Mouse (Mus musculus) heart, embryonic 15.5 days (tissue): Measurements from ENCODE around the gene Smarcd3. TPM values are rescaled to one million over a fixed set of nuclear protein-coding genes. Genes with fewer than 3 reads are reported as not detected.
"Not testable (repeated sequence)": the region's sequence is repeated elsewhere in the genome, so short reads cannot be mapped to it uniquely, and the experiment has no call there.

Experiments used
- ATAC-seq: fragments of 200-750 bp; cut with Nextera tagmentation; replicated peaks from 2 replicates; pipeline ENCODE4 v1.8.0; 2017; ENCODE audit warnings: low read depth, moderate TSS enrichment; ENCODE audit not compliant: insufficient number of reproducible peaks, insufficient read depth, low FRiP score
- H3K27ac ChIP-seq: fragments of 300-500 bp; sonication (generic); 2 replicates; pipeline ENCODE4 v1.5.1; 2015; ENCODE audit warnings: mild to moderate bottlenecking, inconsistent platforms
- H3K27me3 ChIP-seq: fragments of 300-500 bp; sonication (generic); 2 replicates; pipeline ENCODE4 v1.6.1; 2015; ENCODE audit warnings: inconsistent platforms
- H3K36me3 ChIP-seq: fragments of 300-500 bp; sonication (generic); 2 replicates; pipeline ENCODE4 v1.6.1; 2015; ENCODE audit warnings: mild to moderate bottlenecking, inconsistent platforms
- H3K4me1 ChIP-seq: fragments of 300-500 bp; sonication (generic); replicated peaks from 2 replicates; pipeline ENCODE4 v1.6.1; 2015; ENCODE audit warnings: inconsistent platforms
- H3K4me2 ChIP-seq: fragments of 300-500 bp; sonication (generic); 2 replicates; pipeline ENCODE4 v1.6.1; 2015; ENCODE audit warnings: inconsistent platforms, mild to moderate bottlenecking, moderate library complexity
- H3K4me3 ChIP-seq: fragments of 300-500 bp; sonication (generic); 2 replicates; pipeline ENCODE4 v1.5.1; 2015; ENCODE audit warnings: mild to moderate bottlenecking, inconsistent platforms
- H3K9ac ChIP-seq: fragments of 300-500 bp; sonication (generic); 2 replicates; pipeline ENCODE4 v1.6.1; 2015; ENCODE audit warnings: mild to moderate bottlenecking, inconsistent platforms
- H3K9me3 ChIP-seq: fragments of 300-500 bp; sonication (generic); replicated peaks from 2 replicates; pipeline ENCODE4 v1.6.1; 2016; ENCODE audit warnings: inconsistent platforms
- WGBS: fragments of 180-500 bp; shearing (Covaris S2); methylation state at CpG from one replicate; pipeline ENCODE4 v1.1.7; 2015; ENCODE audit warnings: mixed read lengths; 5-methylcytosine and 5-hydroxymethylcytosine counted together
- polyA plus RNA-seq: library from polyadenylated mRNA; unstranded; fragments of >200 nt; fragmentation: Nextera tagmentation; extraction: Ambion mirVana; gene quantifications from 2 replicates; pipeline ENCODE4 v1.2.1, GENCODE M21; 2015

Gene Smarcd3
- polyA plus RNA-seq, 1 experiment from 2014 or later = 50.9 TPM

- peaks cover 19% of the 10 kb centered on the region for H3K4me1 ChIP-seq
- H3K9me3 ChIP-seq = no peaks in the 10 kb centered on the region
- H3K27me3 ChIP-seq = no peaks in the 10 kb centered on the region
- no peak overlapping the region for H3K27ac ChIP-seq
- 10% methylated on average over 8 of the region's 8 CpGs for WGBS
- no peak for ATAC-seq
- peak overlapping the region; percentile 77 for H3K9ac ChIP-seq
- peaks cover 7% of the 10 kb centered on the region; the same call in 1 of the 2 replicates for H3K36me3 ChIP-seq
- peak overlapping the region; percentile 89 for H3K4me2 ChIP-seq
- peak overlapping the region; percentile 86 for H3K4me3 ChIP-seq
These were observed 38.1 kb downstream of the Smarcd3 start for GRCm38 (mm10) chr5:24586106-24586505.

DNA sequence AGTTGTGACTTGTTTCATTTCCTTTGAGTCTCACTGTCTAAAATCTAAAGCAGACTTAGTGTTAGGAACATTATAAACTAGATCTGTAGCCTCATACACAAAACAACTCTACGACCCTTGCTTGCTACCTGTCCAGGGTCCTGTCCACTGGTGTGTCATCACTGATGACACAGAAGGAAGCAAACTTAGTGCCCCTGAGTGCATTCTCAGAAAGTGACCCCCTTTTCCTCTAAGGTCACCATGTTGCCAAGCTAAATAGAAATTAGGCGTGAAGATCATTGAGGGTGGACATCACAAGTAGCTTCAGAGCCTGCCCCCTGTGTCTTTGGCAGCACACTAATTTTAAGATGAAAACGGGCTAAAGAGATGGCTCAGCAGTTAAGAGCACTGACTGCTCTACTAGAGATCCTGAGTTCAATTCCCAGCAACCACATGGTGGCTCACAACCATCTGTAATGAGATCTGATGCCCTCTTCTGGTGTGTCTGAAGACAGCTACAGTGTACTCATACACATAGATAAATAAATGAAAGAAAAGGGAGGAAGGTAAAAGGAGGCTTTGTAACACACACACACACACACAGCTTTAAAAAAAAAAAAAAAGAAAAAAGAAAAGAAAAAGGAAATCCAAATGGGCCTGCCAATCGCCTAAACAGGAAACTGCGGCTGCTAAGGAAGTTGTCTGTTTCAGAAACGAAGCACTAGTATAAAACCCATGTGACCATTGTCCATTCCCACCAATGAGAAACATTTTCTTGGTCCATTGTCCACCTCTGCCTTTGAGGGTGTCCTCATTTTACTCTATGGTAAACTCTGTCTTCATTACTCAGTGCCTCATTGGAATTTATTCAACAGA, 45.9 kb downstream of the Smarcd3 start:
- no peak for ATAC-seq
- Histone ChIP-seq H3K4me1 (peaks cover 14% of the 10 kb centered on the region), H3K9me3 (no peaks in the 10 kb centered on the region), H3K27me3 (no peaks in the 10 kb centered on the region), H3K4me2 (peak overlapping the region; percentile 84), H3K36me3 (peaks cover 20% of the 10 kb centered on the region), H3K4me3 (peak overlapping the region; percentile 85), H3K27ac (peak overlapping the region; percentile 83), H3K9ac (peak overlapping the region; percentile 40)
- 56% methylated on average over 6 of the region's 6 CpGs for WGBS

DNA sequence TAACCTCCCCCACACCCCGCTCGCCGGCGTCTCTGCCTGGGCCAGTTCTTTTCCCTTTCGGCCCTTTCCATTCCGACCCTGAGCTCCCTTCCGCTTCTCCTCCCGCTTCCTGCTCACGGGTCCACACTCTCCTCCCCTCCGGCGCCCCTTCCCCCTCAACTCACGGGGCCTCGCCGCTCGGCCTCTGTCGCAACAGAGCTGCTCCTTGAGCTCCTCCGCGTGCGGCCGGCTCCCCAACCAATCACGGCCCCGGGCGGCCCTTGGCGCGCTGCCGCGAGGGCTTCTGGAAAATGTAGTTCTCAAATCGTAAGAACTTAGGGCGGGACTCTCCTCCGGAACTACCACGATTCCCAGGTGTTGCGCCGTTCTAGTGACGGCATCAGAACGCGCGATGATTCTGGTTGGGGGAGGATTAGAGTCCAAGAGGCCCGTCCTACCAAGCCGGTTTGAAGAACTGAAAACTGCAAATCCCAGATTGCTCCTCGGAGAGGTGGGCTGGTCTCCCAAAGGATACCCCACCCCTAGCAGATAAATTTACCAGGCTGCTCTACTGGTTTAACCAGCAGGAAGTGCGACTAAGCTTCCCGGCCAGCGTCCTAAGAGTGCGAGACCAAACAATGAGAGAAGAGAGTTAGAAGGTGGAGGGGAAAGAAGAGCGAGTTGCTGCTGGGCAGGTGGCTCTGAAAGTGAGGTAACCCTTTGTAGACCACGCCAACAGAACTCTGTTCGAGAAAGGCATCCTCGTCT, 46.9 kb downstream of the Smarcd3 start, which contains the start of gene Abcf2:
Abcf2 (minus strand) TSS at position 285 of the 747 bp plus-strand sequence.
- H3K27me3 ChIP-seq = no peaks in the 10 kb centered on the region
- peak within 1 kb of the TSS; percentile 84 for H3K4me2 ChIP-seq
- peak within 1 kb of the TSS; percentile 85 for H3K4me3 ChIP-seq

DNA sequence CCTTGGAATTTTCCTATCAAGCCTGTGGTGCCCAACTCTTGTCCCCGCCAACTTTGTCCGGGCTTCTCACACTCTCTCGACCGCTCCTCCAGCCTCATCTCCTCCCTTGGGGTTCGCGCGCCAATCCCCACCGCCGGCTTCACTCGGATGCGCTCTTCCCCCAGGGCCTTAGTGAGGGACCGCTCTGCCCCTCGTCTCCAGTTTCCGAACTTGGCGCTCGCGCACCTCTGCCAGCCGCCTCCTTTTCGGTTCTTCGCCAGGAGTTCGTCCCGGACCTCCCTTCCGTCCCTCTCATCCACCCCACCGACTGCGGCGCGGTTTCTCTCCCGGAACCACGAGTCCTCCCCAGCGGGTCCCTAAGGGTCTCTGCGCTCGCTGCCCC, 47.4 kb downstream of the Smarcd3 start:
- H3K4me1 ChIP-seq = peaks cover 14% of the 10 kb centered on the region
- no peaks in the 10 kb centered on the region for H3K27me3 ChIP-seq
- ATAC-seq = peak; percentile 20; the same call in 1 of the 2 replicates
- peak overlapping the region; percentile 78 for H3K9ac ChIP-seq
- H3K4me2 ChIP-seq = peak overlapping the region; percentile 84
- peaks cover 36% of the 10 kb centered on the region for H3K36me3 ChIP-seq
- WGBS = under 1% methylated on average over 32 of the region's 32 CpGs
- peak overlapping the region; percentile 82 for H3K27ac ChIP-seq
- H3K9me3 ChIP-seq = no peaks in the 10 kb centered on the region
- H3K4me3 ChIP-seq = peak overlapping the region; percentile 85

More for the DNA sequence above, 46.9 kb downstream of the Smarcd3 start, which contains the start of gene Abcf2:
- no peaks in the 10 kb centered on the region for H3K9me3 ChIP-seq
- H3K36me3 ChIP-seq = peaks cover 30% of the 10 kb centered on the region
- peaks cover 14% of the 10 kb centered on the region for H3K4me1 ChIP-seq
- ATAC-seq = peak; percentile 97
- under 1% methylated on average over 48 of the region's 48 CpGs for WGBS
- H3K9ac ChIP-seq = peak within 1 kb of the TSS; percentile 78
- H3K27ac ChIP-seq = peak within 1 kb of the TSS; percentile 83

GRCm38 (mm10) chr5:24575948-24576347, 48.3 kb downstream of the Smarcd3 start:
- H3K4me3 ChIP-seq = peak overlapping the region; percentile 85

DNA sequence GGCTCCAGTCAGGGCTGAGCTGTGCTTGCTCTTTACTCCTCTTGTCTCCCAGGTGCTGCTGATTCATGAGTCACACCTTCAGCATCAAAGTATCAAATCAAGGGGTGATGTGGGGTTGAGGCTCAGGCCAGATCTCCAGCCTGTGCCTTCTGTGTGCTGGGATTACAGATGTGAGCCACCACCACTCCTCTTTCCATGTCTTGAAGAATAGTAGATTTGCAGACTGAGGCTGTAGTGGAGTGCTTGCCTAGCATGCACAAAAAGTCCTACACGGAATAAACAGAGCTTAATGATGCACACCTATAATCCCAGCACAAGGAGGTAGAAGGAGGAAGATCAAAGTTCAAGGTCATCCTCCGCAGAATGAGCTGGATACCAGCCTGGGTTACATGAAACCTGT, 67.5 kb downstream of the Smarcd3 start, which contains the start of gene 4931409K22Rik:
4931409K22Rik (minus strand) TSS at position 101 of the 400 bp plus-strand sequence.
- H3K36me3 ChIP-seq = no peaks in the 10 kb centered on the region
- peaks cover 15% of the 10 kb centered on the region; the same call in 1 of the 2 replicates for H3K27me3 ChIP-seq
- no peak for ATAC-seq
- H3K4me3 ChIP-seq = no peak within 1 kb of the TSS
- 0 out of 2 replicates have a peak, but pooled peaks cover 2% of the 10 kb centered on the region for H3K4me1 ChIP-seq
- no peak within 1 kb of the TSS for H3K4me2 ChIP-seq
- WGBS = 71% methylated on average over 2 of the region's 2 CpGs
- no peak within 1 kb of the TSS for H3K27ac ChIP-seq
- H3K9me3 ChIP-seq = no peaks in the 10 kb centered on the region
- no peak within 1 kb of the TSS for H3K9ac ChIP-seq

More at GRCm38 (mm10) chr5:24575948-24576347, 48.3 kb downstream of the Smarcd3 start:
- H3K4me2 ChIP-seq = peak overlapping the region; percentile 84
- WGBS = 81% methylated on average over 1 of the region's 1 CpGs
- H3K36me3 ChIP-seq = peaks cover 44% of the 10 kb centered on the region
- ATAC-seq = no peak
- H3K27ac ChIP-seq = no peak overlapping the region
- H3K27me3 ChIP-seq = no peaks in the 10 kb centered on the region
- H3K4me1 ChIP-seq = peaks cover 14% of the 10 kb centered on the region
- no peak overlapping the region for H3K9ac ChIP-seq
- no peaks in the 10 kb centered on the region for H3K9me3 ChIP-seq

- H3K27me3 ChIP-seq = peaks cover 21% of the 10 kb centered on the region; the same call in 1 of the 2 replicates
- not testable (repeated sequence) for H3K4me2 ChIP-seq, H3K36me3 ChIP-seq, H3K4me3 ChIP-seq, H3K27ac ChIP-seq, ATAC-seq, H3K9me3 ChIP-seq, H3K9ac ChIP-seq
- peaks cover 13% of the 10 kb centered on the region for H3K4me1 ChIP-seq
- 91% methylated on average over 7 of the region's 7 CpGs for WGBS
These were observed 68.9 kb downstream of the Smarcd3 start for GRCm38 (mm10) chr5:24555335-24555734.

- Histone ChIP-seq H3K4me3 (no peak overlapping the region), H3K27ac (no peak overlapping the region), H3K4me2 (no peak overlapping the region), H3K27me3 (peaks cover 34% of the 10 kb centered on the region), H3K4me1 (peaks cover 13% of the 10 kb centered on the region), H3K36me3 (no peaks in the 10 kb centered on the region), H3K9ac (no peak overlapping the region), H3K9me3 (no peaks in the 10 kb centered on the region)
- 51% methylated on average over 5 of the region's 5 CpGs for WGBS
- ATAC-seq = no peak
These were observed 70.5 kb downstream of the Smarcd3 start for GRCm38 (mm10) chr5:24553621-24554244.

DNA sequence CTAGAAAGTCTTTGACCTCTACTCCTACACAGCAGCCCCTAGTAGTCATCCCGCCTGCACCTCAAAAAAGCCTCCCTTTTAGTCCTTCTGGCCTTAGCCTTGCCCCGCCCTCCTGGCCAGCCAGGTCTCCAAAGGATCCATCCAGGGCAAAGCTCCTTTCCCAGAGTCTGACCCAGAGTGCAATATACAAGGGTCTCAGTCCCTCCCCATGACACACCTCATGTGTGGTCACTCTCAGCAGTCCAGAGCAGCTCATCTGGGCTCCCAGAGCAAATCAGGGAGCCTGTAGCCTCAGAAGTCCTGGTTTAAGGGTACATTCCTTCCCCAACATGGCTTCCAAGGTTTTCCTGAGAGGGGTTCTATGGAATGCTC, 72.9 kb downstream of the Smarcd3 start:
- H3K9me3 ChIP-seq = no peaks in the 10 kb centered on the region
- 0 out of 2 replicates have a peak overlapping the region, but pooled peaks have one; percentile 9 for H3K4me3 ChIP-seq
- no peak overlapping the region for H3K27ac ChIP-seq
- peaks cover 37% of the 10 kb centered on the region for H3K27me3 ChIP-seq
- 58% methylated on average over 2 of the region's 2 CpGs for WGBS
- H3K4me2 ChIP-seq = peak overlapping the region; percentile 48
- no peaks in the 10 kb centered on the region for H3K36me3 ChIP-seq
- no peak overlapping the region for H3K9ac ChIP-seq
- H3K4me1 ChIP-seq = peaks cover 13% of the 10 kb centered on the region
- no peak for ATAC-seq

DNA sequence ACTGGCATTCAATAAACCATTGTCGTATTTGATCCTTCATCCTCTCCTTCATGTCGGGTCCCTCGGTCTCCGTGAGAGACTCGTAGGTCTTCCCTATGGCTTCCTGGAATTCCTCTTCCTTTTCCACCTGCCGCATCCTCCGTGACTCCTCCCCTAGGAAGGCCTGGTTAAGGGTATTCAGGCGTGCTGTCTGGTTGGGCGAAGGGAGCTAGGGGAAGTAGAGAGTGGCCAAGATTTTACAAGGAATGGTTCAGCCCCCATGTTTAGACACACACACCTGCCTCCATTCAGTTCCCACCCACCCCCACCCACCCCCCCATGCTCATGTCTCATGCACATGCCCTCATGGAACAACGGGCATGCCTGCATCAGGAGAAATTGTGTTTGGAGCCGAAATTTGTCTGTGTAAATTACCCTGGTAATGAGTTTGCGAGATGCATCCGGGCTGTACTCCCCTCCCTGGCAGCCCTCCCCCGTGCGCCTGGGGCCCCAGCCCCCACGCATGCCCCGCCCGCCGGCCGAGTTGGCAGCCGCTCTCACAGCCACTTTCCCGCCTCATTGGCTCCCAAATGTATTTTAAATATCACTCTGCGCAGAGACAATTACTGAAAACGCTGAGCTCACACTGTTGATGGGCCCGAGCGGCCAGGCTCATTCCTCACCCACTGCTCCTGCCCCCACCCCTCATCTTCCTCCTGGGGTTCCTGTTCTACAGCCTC, 73.5 kb downstream of the Smarcd3 start:
- H3K4me3 ChIP-seq = 0 out of 2 replicates have a peak overlapping the region, but pooled peaks have one; percentile 9
- ATAC-seq = no peak
- no peaks in the 10 kb centered on the region for H3K36me3 ChIP-seq
- whole genome bisulfite sequencing = 28% methylated on average over 26 of the region's 26 CpGs
- no peak overlapping the region for H3K9ac ChIP-seq
- peaks cover 13% of the 10 kb centered on the region for H3K4me1 ChIP-seq
- peak overlapping the region; percentile 48 for H3K4me2 ChIP-seq
- no peak overlapping the region for H3K27ac ChIP-seq
- H3K9me3 ChIP-seq = no peaks in the 10 kb centered on the region
- peaks cover 37% of the 10 kb centered on the region for H3K27me3 ChIP-seq
